Mouse (Mus musculus): ENCODE data around the gene Gm44579.

- TF ChIP-seq POLR2A (IDR thresholded peaks at IDR 0.05; ENCODE audit: insufficient read depth, low read depth, low read length) (no peak), CTCF (IDR thresholded peaks at IDR 0.05) (no peak)
These were observed 66.6 kb downstream of the Gm44579 start for GRCm38 (mm10) chr15:98154146-98154545.

All from heart, adult 2 months (tissue).